25 mouse cellular contexts compared by ENCODE assay signal in the genomic region with DNA sequence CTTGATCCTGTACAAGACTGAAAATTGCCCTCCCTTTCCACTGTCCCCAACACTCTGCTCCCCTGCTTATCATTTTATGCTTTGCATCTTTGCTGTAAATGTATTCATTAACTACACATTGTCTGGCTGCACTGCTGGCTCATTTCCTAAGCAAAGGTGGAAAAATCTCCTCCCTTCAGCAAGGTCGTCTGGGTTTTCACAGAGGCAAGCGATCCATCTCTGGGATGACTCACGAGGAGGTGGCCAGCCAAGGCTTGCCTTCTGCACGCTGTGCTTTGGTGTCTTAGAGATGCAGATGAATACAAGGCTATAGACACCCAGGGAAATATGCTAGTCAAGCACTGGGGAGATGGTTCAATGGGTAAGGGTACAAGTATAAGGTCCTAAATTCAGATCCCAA.
DNase-seq lines count a peak whose midpoint lies in the region; ATAC-seq lines count a peak whose summit lies in the region.
"Had no signal": no experiment of that assay in that cellular context is flagged by ENCODE, and none has a peak within 500 bp of the region (broad histone marks: within the 10 kb centered on the region; RNA-seq: fewer than 3 reads in every experiment).

No protein-coding gene starts in this region.

- ATAC-seq in frontal cortex, adult (ENCODE audit: low TSS enrichment), result peak; percentile 73; the same call in 1 of the 2 replicates
- ATAC-seq in forebrain, embryonic 13.5 days, result no peak
- ATAC-seq in megakaryocyte progenitor cell, adult 5-6 weeks (replicated peaks; ENCODE audit: poor library complexity), result no peak
- ATAC-seq: forebrain, embryonic 14.5 days; intestine, postnatal 0 days had no signal

- H3K9me3 ChIP-seq in forebrain, embryonic 13.5 days (replicated peaks), result no peaks in the 10 kb centered on the region
- H3K9me3 ChIP-seq: heart, embryonic 12.5 days; hindbrain, embryonic 10.5 days; kidney, embryonic 15.5 days; limb, embryonic 15.5 days had no signal

- no peak overlapping the region for H3K9ac ChIP-seq in forebrain, embryonic 13.5 days
- H3K9ac ChIP-seq: heart, embryonic 12.5 days; kidney, embryonic 15.5 days; limb, embryonic 15.5 days; liver, embryonic 14.5 days; lung, embryonic 14.5 days had no signal

- no peak for DNase-seq in frontal cortex, postnatal 10 days (ENCODE audit: low spot score in 2 of 2)
- peak; percentile 4 for DNase-seq in adrenal gland, adult 8-10 months
- DNase-seq in adrenal gland, postnatal 25 days, result peak; percentile 12
- DNase-seq in cerebellum, postnatal 36 days, result peak; percentile 42 to 49
- DNase-seq: gastrocnemius, postnatal 10 days; heart, adult 18-20 months; heart, postnatal 10 days; layer of hippocampus, adult 9-11 months; lung, embryonic 14.5 days; midbrain, embryonic 14.5 days; retina, postnatal 1 day; right cerebral cortex, postnatal 4 days; thymus, postnatal 14 days had no signal

- H3K27ac ChIP-seq in forebrain, embryonic 13.5 days, result no peak overlapping the region
- H3K27ac ChIP-seq: hindbrain, embryonic 10.5 days; kidney, embryonic 15.5 days; limb, embryonic 15.5 days; liver, embryonic 14.5 days had no signal

- no peaks in the 10 kb centered on the region for H3K27me3 ChIP-seq in forebrain, embryonic 13.5 days
- H3K27me3 ChIP-seq: heart, embryonic 12.5 days; kidney, embryonic 15.5 days; limb, embryonic 15.5 days; megakaryocyte, embryonic 14.5 days had no signal

- peaks cover 5% of the 10 kb centered on the region for H3K4me1 ChIP-seq in forebrain, embryonic 13.5 days
- H3K4me1 ChIP-seq: heart, embryonic 12.5 days; hindbrain, embryonic 10.5 days; kidney, embryonic 15.5 days; limb, embryonic 15.5 days had no signal

- no peaks in the 10 kb centered on the region for H3K36me3 ChIP-seq in forebrain, embryonic 13.5 days (ENCODE audit: poor library complexity, severe bottlenecking)
- H3K36me3 ChIP-seq: heart, embryonic 12.5 days; hindbrain, embryonic 10.5 days; kidney, embryonic 15.5 days; limb, embryonic 15.5 days had no signal

- H3K4me3 ChIP-seq in forebrain, embryonic 13.5 days, result no peak overlapping the region
- H3K4me3 ChIP-seq: heart, embryonic 12.5 days; hindbrain, embryonic 10.5 days; kidney, embryonic 15.5 days; left cerebral cortex, adult 2 months; limb, embryonic 15.5 days; megakaryocyte, embryonic 14.5 days had no signal

- WGBS in forebrain, embryonic 13.5 days, result 80% methylated on average over 4 of the region's 4 CpGs

- H3K4me2 ChIP-seq in forebrain, embryonic 13.5 days, result no peak overlapping the region
- H3K4me2 ChIP-seq: heart, embryonic 12.5 days; kidney, embryonic 15.5 days; limb, embryonic 15.5 days; lung, embryonic 14.5 days had no signal

Comparison
In these comparisons a context has a peak if more than half of its experiments do, and no peak if none do; other contexts are left out.
1. DNase-seq: peak in adrenal gland, adult 8-10 months (single experiment), adrenal gland, postnatal 25 days (single experiment) and cerebellum, postnatal 36 days (2 of 2); none in frontal cortex, postnatal 10 days (0 of 2).